Mouse (Mus musculus): ENCODE data around the gene Pkig.

- TF ChIP-seq ZC3H11A (IDR thresholded peaks at IDR 0.05; ENCODE audit: borderline replicate concordance, low read depth, low read length), result no peak
- no peak for TF ChIP-seq HCFC1 (IDR thresholded peaks at IDR 0.05; ENCODE audit: borderline replicate concordance, insufficient read depth, low read length)
- TF ChIP-seq MAFK (IDR thresholded peaks at IDR 0.05; ENCODE audit: insufficient read depth, low read depth, low read length), result no peak
- no peak for TF ChIP-seq CHD2 (IDR thresholded peaks at IDR 0.05; ENCODE audit: low read depth, low read length)
- TF ChIP-seq ZNF384 (IDR thresholded peaks at IDR 0.05; ENCODE audit: low read depth, low read length), result no peak
Measured at GRCm38 (mm10) chr2:163670872-163671594, 12.8 kb downstream of the Pkig start.
